Mouse (Mus musculus) large intestine, adult 2 months (tissue): Measurements from ENCODE around the gene Slc7a7. TPM values are rescaled to one million over a fixed set of nuclear protein-coding genes. Genes with fewer than 3 reads are reported as not detected.
"Not testable (repeated sequence)": the region's sequence is repeated elsewhere in the genome, so short reads cannot be mapped to it uniquely, and the experiment has no call there.

ENCODE experiments used
- DNase-seq: peaks from one replicate; pipeline ENCODE4 v3.0.0-alpha.2; 2012; ENCODE audit warnings: low read depth, low spot score
- WGBS: fragments of 180-500 bp; shearing (Covaris S2); methylation state at CpG from one replicate; pipeline ENCODE4 v1.1.7; 2018; 5-methylcytosine and 5-hydroxymethylcytosine counted together
- polyA plus RNA-seq: library from polyadenylated mRNA; depleted of rRNA; stranded (reverse); fragments of >200 nt; gene quantifications from 2 replicates; pipeline ENCODE4 v1.2.3, GENCODE M21; 2012; rRNA removed

The Slc7a7 gene
- polyA plus RNA-seq, 1 experiment, result 211 TPM

DNA sequence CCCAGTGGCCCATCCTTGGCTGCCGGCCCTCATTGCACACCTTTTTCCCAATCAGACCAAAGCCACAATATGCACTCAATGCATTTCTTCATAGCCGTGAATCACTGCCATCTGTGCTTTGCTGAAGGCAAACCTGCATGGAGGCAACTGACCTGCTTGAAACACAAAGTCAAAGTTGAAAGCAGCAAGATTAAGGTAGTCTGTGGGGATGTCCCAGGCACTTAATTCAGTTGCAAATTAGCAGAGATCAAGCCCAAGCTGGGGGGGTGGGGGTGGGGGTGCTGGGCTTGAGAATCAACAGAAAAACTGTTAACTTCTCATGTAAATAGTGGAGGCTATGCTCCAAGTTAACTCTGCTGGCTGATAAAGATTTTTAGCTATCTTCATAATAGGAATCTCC is 75.8 kb downstream of the Slc7a7 start:
- 64% methylated on average over 2 of the region's 2 CpGs for WGBS
- not testable (repeated sequence) for DNase-seq

DNA sequence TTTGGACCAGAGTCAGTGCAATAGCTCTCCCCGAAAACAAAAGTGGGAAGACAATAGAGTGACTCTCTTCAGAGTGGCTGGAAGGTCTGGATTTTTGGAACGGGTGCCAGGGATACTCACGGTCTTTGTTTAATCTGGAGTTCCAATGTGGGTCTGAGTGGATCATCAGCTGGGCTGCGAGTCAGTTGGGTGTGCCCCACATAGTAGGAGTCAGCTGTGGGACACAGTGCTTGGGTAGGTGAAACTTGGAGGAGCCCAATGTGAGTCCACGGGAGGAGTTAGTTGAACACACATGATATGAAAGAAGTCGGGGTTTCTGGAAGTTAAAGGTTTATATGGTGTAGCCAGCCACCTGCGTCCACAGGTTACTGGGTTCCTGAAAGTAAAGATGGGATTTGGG is 76.7 kb downstream of the Slc7a7 start:
- DNase-seq, result no peak
- WGBS, result 68% methylated on average over 7 of the region's 7 CpGs

DNA sequence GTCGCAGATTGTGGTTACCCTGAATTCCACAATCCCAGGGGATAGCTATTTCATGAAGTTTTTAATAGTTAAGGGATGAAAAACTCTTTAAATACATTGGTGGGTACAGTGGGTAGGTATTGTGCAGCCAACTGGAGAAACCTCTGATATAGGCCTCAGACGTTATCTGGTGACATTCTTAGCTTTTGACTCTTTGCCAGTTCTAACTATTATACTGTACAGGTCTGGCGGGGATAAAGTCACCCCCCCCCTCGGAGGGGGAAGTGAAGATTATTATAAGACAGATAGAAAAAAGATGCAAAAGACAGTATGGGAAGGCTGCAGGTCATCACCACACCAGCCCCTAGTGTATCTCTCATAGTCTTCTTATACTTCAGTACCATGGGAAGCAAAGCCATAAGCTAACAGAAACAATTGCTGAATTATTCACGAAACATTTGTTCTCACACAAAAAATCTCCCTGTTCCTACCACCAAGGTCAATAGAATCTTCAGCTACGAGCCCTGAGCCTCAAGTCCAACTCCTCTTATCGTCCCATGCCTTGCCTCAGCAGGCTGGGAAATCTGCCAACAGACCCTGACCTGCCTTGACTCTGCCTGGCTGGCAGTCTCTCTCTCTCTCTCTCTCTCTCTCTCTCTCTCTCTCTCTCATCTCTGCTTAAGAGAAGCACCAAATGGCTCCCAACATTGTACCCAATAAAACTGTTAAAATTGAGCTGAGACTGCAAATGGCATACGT is 84.0 kb downstream of the Slc7a7 start:
- no peak for DNase-seq

DNA sequence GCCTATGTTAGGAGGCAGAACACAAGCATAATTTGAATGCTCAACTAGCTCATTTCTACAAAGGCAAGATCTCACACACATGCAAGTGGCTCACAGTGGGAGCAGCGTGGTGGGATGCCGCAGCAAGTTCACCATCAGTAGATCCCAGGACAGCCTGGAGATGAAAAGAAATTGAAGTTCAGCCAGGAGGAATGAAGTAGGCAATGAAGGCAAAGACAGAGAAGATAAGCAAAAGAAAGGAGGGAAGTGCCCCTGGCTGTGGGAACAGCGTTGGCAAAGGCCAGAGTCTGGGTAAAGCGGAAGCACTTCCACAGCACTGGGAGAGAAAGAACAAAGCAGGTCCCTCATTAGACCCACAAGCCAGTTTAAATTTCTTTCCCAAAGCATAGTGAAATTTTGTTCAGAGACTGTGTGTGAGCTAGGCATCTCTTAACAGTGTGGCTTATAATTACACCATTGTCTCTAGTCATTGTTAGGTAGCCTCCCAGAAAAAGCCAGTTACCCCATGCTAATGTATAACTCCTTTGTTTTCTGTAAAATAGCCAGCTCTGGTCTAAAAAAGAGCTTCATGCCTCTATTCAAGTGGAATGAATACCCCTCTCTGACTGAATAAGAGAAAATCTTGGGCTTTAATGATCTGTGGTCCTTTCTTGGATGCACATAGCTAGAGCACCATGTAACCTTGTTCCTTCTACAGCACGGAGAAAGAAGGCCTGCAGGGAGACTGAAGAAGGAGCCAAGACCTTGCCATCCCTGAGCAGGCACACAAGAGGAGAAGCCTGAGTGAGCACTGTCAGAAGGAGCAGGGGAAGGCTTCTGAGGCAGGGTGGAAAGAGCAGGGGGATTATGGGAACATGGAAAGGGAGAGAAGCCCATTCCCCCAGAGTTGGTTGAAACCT is 85.2 kb downstream of the Slc7a7 start:
- WGBS, result 90% methylated on average over 5 of the region's 5 CpGs
- no peak for DNase-seq

More for the DNA sequence above, 84.0 kb downstream of the Slc7a7 start:
- 49% methylated on average over 8 of the region's 8 CpGs for WGBS

DNA sequence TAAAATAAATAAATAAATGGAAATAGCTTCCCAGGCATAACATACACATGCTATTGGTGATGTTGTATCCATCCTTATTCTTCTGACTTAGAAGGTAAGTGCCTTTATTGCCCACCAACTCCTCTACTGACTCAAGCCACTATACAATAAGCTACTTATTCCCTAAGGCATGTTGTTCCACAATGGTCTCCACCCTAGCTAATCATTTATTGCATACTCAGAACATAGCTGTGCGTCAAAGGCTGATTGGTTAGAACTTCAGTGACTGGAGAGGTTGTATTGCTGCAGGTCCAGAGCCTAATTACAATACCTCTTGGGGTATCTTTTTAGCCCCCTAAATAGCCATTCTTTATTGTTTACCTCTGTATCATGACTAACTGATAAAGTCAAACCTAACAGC is 86.4 kb downstream of the Slc7a7 start:
- no peak for DNase-seq
- WGBS, result 71% methylated on average over 1 of the region's 1 CpGs

DNA sequence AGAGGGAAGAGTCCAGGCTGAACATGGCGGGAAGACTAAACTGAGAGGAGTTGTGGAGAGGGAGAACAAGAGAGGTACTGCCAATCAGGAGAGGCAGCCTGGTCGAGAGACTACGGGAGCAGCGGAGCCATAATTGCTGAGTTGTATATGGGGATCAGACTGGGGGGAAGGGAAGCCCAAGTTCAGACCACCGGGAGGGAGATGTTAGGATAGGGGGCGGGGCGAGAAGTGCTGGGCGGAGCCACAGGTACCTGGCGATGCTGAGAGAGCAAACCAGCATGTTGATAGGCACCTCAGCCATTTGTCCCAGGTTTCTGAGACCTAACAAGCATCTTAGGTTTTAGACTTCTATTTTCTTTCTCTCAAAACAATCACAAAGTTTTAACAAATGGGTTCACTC is 88.4 kb downstream of the Slc7a7 start:
- WGBS, result 51% methylated on average over 9 of the region's 9 CpGs
- no peak for DNase-seq

DNA sequence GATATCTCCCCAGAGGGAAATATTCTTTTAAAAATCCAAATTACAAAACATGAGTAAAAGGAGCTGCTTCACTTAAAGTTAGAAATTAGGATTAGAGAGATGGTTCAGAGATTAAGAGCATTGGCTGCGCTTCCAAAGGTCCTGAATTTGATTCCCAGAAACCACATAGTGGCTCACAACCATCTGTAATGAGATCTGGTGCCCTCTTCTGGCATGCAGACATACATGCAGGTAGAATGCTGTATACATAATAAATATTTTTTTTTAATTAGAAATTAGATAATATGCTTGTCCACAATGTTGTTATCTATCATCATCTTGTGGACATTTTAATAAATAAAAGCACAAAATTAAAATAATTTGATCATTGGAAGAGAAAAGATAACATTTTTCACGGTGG is 89.0 kb downstream of the Slc7a7 start:
- WGBS, result 90% methylated on average over 2 of the region's 2 CpGs

DNA sequence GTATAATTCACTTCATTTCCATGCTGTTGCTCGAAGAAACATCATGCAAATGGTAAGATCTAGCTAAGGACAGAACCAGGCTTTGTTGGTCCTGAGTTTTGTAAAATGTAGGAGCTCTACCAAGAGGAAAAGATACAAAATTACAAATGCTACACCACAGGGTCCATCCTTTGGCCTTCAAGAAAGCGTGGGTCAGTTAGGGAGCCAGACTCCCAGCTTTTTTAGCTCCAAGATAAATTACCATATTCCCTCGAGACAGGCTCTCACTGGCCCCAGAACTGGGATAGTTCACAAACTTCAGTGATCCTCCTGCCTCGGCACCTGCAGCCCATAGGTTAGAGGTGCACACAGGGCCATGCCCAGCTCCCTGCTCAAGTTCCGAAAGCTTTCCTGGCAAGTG is 93.1 kb downstream of the Slc7a7 start:
- WGBS, result 68% methylated on average over 5 of the region's 5 CpGs
- DNase-seq, result no peak

More for the DNA sequence above, 89.0 kb downstream of the Slc7a7 start:
- DNase-seq, result no peak

DNA sequence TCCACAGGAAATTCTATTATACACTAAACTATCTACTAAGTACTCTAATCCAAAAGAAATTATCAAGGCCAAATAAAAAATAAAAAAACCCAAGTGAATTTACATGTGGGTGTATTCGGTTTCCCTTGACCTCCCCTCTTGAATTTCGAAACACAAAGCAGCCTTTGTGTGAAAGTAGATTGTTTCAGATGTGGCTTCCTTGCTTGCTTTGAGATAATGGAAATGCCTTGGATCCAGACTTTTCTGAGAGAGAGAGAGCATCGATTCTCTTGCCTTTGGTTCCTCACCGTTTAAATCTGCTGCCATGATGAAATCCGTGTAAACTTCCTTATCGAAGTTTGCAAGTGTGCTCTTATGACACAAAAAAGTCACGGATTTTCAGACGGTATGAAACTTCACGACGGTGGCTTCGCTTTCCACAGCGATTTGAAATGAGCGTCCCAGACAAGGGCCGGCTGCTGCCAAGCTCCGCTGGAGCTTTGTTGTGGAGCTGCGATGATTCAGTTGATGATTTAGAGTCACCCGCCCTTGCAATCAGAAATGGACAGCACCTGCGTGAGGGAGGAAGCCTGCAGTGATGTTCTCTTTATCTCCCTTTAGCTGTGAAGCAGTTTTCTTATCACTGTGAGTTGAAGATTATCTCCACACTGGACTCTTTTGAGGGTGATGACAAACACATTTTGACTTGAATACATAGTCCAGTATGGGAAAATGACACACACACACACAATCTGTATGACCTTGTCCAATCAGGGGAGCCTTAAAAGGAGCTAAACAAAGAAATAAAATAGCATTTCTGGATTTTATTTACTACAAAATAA is 95.8 kb downstream of the Slc7a7 start:
- 73% methylated on average over 18 of the region's 18 CpGs for WGBS
- DNase-seq, result no peak

Other genes starting within 250 kb of the Slc7a7 start
- gene Dad1, start 163.7 kb downstream of the Slc7a7 start, polyA plus RNA-seq, result 752 and 904 TPM in 2 replicates
- gene Abhd4, start 163.6 kb downstream of the Slc7a7 start, polyA plus RNA-seq, result 36.9 and 54.5 TPM in 2 replicates
- gene Olfr49, start 132.8 kb downstream of the Slc7a7 start, polyA plus RNA-seq, result not detected in 2 replicates
- gene Oxa1l, start 56.9 kb downstream of the Slc7a7 start, polyA plus RNA-seq, result 92.6 and 121 TPM in 2 replicates
- gene Mrpl52, start 9.1 kb upstream of the Slc7a7 start, polyA plus RNA-seq, result 315 and 345 TPM in 2 replicates
- 37.7 and 47.3 TPM in 2 replicates for gene Mmp14, start 13.8 kb upstream of the Slc7a7 start, polyA plus RNA-seq
- gene Lrp10, start 46.4 kb upstream of the Slc7a7 start, polyA plus RNA-seq, result 192 and 196 TPM in 2 replicates
- gene Rem2, start 58.3 kb upstream of the Slc7a7 start, polyA plus RNA-seq, result 0.07 and 0.19 TPM in 2 replicates
- 26.1 and 31.1 TPM in 2 replicates for gene Prmt5, start 99.7 kb upstream of the Slc7a7 start, polyA plus RNA-seq
- gene Haus4, start 136.8 kb upstream of the Slc7a7 start, polyA plus RNA-seq, result 17.0 and 18.3 TPM in 2 replicates
- 3.4 and 3.5 TPM in 2 replicates for gene Ajuba, start 159.8 kb upstream of the Slc7a7 start, polyA plus RNA-seq
- 5.5 and 6.9 TPM in 2 replicates for gene 4931414P19Rik, start 188.2 kb upstream of the Slc7a7 start, polyA plus RNA-seq
- gene Psmb5, start 200.2 kb upstream of the Slc7a7 start, polyA plus RNA-seq, result 182 and 183 TPM in 2 replicates
- not detected in 2 replicates for gene Psmb11, start 203.7 kb upstream of the Slc7a7 start, polyA plus RNA-seq
- gene Gm17606, start 223.2 kb upstream of the Slc7a7 start, polyA plus RNA-seq, result not detected in 2 replicates
- 3.2 and 4.4 TPM in 2 replicates for gene Cdh24, start 223.6 kb upstream of the Slc7a7 start, polyA plus RNA-seq